Mouse (Mus musculus): ENCODE measurements around the gene Zbtb20.

Gene Zbtb20

DNA sequence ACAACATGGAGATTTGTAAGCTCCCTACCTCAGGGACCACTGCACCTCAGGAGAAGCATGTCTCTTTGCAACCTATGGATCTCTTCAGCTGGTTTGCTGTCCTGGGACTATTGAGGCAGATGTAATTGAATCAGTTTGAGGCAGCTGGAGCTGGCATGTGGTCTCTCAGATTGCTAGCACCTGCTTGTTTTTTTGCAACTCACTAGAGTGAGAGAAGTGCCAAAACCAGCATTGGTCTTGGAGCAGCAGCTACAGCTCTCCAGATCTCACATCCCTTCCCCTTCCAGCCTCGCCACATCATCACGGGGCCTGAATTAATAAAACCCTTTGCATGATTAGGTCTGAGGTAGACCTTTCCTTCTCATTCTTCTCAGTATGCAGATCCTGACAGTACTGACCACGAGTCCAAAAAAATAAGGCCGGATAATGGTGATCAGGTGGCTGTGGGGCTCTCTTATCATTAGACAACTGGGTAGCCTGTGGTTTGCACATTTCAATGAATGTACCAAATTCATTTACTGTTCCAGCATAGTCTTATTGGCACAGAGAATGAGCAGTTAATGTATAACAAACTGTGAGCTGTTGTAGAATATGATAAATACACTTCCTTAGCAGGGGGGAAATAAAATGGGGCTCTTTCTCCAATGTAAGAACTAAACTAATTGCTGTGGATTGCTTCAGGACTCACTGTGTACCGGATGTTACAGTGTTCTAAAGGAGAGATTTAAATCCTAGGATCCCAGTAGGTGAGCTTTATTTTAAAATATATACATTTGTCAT is 205.4 kb downstream of the Zbtb20 start:
- DNase-seq: no peak

DNA sequence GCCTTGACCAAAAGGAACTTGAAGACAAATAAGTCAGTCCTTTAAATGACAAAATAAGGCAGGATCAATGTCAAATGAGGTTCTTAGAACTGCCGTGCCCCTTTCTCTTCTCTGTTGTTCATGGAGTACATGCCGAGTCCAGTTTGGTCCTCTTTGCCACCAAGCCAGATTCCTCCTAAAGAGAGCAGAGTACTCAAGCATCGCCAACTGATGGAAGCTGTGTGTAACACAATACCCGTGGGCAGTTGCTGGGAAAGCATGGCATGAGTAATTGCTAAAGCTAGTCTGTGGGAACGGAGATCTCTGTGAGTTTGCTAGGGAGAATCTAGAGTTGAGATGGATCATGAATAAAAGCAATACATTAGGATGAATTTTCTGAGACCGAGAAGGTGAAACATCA is 206.3 kb downstream of the Zbtb20 start:
- DNase-seq: no peak

DNA sequence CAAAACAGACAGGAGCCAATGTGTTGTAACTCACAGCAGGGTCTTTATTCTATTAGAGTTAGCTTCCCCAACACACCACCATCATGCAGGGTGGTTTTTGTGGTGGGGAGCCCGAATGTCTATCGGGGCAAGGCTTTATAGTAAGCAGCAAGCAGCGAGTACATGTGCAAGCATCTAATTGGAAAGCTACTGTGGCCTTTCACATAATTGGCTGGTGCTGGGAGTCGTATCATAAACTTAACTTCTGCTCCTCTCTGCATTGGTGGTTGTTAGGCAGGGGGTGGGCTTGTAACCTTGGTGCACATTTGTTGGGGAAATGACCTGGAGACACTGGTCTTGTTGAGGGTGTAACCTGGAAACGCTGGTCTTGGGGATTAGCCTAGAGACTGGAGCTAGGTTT is 207.1 kb downstream of the Zbtb20 start:
- no peak for DNase-seq

DNA sequence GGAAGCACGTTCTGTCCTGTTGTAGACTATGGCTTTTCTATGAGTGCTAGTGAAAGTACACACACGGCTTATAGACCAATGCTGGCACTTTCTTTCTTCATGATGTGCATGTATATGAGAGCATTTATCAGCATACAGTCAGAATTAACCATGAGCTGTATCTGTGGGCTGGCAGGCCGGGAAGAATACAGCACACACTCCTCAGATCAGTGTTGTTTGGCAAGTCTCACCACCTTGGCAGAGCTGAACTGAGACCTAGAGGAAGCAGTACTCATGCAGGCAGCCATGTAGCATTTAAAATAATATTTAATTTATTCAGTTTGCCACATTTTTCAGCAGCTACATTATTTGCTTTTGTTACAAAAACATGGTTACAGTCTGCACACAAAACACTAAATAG is 214.5 kb downstream of the Zbtb20 start:
- no peak for DNase-seq

DNA sequence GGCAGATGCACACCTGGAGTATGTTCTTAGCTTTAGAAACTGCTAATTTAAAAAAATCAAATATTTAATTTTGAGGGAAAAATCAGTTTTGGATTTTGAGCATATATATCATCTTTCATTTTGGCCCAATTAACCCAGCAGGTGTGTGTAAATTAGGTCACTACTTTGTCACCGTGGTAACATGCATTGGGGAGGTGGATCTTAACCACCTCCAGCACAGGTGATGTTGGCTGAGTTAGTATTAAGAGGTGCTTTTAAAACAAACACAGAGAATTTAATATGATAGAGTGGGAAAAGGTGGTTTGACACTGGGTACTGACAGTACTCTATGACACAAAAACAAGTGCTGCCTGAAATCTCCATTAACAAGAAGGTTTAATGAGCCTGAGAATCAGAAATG is 218.5 kb downstream of the Zbtb20 start:
- no peak for DNase-seq

DNA sequence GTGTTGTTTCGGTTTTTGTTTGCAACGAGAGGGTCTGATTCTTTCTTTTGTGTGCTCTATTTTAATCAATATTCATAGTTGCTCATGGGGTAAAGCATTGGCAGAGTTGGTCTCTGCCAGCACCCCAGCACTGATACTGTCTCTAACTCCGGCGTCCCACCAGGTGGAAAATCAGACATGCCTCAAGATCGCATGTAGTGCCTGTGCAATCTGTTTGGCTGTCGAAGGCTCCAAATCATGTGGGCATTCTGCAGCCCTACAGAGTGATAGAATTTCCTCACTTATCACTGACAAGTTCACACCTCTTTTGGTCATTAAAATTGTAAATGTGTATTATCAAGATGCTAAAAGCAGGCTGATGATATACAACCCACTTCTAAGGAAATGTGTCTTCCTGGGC is 219.1 kb downstream of the Zbtb20 start:
- DNase-seq: no peak

DNA sequence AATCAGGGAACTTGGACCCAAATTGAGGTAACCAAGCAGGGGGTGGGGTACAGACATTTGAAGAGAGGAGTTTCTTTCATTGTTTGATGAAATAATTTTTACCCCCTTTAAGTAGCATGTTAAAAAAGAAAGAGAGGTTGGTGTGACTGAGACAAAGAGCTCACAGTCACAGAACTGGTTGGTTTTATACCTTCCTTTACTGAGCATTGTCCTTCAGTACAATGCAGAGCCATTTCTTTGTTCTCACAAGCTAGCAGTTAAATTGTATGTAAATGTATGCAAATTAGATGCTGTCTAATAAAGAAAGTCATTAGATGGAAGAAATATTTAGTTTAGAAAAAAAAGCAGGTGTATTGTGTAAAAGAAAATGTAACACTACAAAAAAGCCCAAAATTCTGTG is 220.4 kb downstream of the Zbtb20 start:
- DNase-seq: no peak

DNA sequence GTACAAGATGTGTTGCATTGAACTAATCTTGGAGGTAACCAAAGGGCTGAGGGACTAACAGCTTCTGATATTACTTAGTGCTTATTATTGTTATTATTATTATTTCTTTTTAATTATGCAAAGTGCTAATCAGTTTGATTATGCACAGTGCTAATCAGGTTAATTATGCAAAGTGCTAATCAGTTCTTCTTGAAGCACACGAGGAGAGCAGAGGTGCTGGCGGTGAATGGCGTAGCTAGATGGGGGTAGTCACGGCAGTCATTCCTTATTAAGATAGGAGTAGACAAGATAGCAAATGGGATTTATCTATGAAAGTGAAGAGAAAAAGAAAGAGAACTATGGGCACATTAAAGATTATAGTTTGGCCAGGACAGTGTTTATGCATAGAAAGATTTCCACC is 222.5 kb downstream of the Zbtb20 start:
- DNase-seq: no peak

DNA sequence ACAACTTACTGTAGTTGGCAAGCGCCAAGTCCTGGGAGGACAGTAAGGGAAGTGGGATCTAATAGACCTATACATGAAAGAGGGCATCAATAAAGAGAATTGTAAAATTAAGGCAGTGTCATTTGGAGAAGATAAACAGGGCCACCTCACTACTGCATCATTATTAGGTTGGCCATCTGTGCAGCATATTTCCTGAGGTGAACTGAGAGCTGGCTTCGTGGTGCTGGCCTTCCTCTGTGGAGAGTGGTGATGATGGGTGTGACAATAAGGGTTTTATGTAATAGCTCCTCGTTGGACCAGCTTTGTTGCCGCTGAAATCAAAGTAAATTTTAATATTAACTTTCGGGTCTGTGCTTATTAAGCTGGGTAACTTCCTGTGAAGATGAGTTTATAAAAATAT is 223.0 kb downstream of the Zbtb20 start:
- DNase-seq: no peak

DNA sequence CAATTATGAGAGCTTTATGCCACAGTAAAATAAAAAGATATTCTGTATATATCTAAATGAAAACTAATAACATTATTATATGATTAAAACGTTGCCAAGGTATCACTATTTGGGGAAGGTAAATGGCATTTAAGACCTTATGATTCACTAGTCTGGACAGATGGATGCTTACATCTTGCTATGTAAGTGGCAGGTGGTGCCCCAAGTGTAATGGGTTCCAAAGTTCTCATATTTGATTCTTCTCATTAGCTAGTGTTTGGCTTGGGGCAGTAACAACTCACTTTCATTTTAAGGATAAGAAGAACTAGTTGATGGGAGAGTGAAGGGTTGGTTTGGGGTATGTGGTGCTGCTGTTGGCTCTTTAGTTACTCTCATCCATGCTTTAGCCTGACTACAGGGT is 235.6 kb downstream of the Zbtb20 start:
- DNase-seq: no peak

DNA sequence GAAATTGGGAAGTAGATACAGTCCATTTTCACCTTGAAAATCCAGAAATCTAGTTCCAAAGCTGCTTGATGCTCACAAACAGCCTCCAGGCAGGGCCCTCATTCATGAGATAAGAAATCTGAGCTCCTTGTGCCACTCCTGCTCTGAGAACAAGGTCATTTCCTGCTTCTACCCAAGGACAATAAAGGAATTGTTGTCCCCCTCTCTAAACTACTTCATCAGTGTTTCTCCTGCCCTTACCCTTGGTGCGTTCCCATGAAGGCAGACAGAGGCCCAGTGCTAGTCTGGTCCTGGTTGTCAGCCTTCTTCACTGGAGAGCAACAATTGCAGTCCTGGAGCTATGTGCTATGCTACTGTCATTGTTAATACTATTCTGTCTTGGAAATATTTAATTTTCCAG is 238.3 kb downstream of the Zbtb20 start:
- DNase-seq: no peak

DNA sequence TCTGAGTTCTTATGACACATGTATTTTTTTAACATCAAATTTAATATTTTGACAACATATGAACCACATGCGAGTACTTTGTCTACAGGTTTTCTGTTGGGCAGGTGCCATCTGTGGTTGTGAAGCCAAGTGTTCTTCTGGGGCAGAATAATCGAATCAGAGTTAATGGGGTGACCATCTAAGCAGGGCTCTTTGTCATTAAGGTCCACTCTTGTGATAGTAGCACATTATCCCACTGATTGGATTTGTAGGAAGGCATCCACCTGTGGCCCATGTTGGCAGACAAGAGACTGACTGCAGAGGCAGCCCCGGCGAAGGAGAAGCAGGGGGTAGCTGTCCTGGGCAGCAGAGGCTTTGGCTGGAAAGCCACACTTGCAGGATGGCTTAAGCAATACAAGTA is 254.3 kb downstream of the Zbtb20 start:
- no peak for DNase-seq

DNA sequence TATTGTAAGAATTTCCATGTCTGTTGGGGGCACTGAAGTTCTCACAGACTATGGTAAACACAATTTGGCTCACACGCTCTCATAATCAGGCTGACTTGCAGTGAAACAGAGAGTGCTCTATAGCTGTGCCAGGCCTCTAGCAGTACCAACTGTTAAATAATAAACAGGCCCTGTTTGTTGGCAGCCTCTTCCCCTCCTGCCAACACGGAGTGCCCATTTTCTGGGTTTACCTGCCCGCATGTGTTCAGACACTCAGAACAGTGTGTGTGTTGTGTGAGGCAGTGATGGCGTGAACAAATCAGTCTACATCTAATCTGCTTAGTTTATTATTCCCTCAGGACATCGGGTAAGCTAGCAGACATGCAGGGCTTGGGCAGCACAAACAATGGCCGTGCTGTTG is 254.9 kb downstream of the Zbtb20 start:
- DNase-seq: no peak

DNA sequence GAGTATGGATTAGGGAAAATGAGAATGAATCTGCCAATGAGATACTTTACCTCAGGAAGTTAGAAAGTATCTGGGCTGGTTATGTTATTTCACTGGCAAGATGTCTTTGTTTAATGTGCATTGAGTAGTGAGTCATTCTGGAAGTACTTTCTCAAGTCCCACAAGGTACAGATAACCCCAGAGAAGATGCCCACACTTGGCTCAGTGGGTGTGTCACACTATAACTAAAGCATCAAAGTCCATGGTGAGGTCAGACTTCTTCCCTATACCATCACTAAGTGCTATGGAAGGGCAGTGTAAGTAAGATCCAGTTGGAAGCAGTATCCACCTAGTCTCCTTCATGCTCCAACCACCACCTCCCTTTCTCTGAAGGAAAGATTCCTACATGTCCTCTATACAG is 255.4 kb downstream of the Zbtb20 start:
- no peak for DNase-seq

DNA sequence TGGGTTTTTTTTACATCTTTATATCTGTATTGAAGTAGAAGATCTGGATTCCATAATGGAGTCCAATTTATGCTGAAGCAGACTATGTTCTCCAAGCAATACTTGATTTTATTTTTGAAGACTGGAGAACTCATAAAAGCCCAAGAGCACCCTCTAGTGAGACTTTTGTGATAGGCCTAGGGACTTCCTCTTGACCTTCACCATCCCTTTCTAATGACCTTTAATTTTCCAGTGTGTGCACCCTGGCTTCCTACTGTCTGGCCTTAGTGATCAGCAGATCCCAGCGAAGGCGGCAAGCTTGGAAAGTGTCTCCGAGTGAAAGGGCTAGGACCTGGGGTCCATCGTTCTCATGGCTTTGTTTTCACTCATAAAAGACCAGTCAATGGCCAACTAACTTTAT is 292.8 kb downstream of the Zbtb20 start:
- DNase-seq: no peak

DNA sequence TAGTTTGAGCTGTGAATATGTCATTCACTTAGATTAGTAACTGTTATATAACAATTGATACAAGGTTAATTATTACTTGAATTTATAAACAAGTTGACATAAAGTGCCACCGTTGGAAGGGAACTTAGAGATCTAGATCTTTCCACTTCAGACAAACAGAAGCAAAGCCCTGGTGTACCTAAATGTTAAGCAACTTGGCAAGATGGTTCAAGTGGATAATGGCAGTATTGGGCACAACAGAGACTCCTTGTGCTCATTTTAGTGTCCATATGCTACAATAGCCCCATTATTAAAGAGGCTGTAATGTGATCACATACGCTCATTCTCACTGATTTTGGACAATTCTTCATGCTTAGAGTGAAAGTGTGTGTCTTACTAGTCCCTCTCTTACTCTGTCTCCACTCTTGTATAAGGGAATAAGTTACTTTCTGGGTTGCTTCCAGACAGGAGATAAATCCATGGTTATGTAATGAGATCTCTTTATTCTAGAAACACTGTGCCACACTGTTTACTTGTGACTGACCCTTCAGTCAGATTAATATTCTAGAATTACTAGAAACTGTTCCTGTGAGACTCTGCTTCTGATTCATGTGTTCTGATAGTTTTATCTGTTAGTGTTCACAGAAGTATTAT is 293.7 kb downstream of the Zbtb20 start:
- no peak for DNase-seq

DNA sequence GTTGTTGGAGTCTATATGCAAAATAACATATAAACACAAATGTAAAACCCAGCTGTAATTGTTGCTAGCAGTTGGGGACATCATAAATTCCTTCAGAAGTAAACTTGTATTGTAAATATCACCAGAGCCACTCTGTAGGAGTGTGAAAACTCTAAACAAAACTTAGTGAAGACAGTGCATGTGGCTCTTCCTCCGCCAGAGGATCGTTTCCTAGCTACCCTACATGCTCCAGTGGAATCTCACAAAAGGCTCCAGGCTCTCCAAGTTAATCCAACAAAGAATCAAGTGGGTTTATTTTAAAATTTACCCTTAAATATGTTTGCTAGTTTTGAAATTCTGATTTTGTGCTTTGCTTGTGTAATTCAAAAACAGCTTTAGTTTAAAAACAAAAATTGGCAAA is 296.5 kb downstream of the Zbtb20 start:
- DNase-seq: no peak

DNA sequence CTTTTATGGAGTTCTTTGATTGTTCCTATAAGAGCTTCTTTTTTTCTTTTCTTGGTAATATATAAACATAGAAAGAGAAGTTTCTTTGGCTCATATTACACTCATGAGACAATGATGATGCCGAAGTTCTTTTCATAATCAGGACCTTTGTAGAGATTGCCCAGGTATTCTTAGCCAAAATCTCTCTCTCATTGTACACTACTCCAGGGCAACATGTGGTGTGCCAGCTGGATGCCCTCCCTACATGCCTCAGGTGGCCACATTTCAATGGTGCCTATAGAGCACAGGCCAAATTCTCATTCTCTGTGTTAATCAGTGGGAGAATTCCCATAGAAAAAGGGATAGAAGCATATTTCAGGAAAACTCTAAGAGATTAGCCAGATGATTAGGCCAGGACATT is 297.2 kb downstream of the Zbtb20 start:
- DNase-seq: no peak

DNA sequence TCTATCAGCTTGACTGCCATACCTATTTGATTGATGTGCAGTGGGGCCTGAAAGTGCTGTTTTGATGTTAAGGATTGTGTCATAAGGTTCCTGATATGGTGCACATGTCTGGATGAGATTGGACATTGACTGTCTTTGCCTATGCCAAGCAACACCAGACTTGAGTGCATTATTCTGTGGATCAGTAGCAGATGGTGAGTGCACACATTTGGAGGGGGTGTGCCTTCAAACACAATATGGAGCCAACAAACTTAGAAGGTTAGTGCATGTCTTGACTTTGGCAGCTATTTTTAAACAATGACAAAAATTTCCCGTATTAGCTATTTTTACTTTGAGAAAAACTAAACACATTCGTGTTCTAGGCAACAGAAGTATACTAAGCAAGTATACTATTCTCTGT is 299.1 kb downstream of the Zbtb20 start:
- no peak for DNase-seq

DNA sequence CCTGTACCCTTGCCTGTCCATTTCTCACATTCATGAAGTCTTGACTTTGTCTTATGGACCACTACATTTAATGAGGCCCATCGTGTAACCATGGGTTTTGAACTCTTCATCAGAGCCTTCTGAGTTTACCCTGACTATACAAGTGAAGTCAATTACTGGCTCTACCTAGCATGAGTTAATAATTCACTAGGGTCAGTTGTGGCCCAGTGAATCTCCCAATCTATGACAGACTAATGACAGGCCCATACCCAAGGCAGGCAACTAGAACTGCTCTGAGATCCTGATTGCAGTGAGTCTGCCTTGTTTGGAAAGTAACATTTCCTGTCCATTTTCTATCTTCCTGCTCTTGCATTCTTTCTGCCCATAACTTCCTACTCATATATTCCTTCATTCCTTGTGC is 305.4 kb downstream of the Zbtb20 start:
- no peak for DNase-seq

DNA sequence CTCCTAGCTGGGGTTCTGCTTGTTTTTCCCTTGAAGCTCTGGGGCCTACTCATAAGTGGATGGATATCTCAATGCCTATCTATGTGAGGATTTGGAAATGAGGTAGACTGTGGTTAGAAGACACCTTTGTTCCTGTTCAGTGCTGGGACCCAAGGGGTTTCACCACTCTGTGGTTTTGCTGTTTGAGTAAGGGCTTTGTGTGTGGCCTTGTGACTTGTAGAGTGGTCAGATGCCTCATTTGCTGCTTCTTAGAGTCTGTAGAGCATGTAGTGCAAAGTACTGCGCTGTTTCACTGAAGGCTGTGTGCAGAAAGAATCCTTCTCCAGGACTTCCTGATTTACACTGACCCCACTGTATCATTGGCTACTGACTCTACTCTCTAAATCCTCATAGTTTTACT is 314.7 kb downstream of the Zbtb20 start:
- no peak for DNase-seq

DNA sequence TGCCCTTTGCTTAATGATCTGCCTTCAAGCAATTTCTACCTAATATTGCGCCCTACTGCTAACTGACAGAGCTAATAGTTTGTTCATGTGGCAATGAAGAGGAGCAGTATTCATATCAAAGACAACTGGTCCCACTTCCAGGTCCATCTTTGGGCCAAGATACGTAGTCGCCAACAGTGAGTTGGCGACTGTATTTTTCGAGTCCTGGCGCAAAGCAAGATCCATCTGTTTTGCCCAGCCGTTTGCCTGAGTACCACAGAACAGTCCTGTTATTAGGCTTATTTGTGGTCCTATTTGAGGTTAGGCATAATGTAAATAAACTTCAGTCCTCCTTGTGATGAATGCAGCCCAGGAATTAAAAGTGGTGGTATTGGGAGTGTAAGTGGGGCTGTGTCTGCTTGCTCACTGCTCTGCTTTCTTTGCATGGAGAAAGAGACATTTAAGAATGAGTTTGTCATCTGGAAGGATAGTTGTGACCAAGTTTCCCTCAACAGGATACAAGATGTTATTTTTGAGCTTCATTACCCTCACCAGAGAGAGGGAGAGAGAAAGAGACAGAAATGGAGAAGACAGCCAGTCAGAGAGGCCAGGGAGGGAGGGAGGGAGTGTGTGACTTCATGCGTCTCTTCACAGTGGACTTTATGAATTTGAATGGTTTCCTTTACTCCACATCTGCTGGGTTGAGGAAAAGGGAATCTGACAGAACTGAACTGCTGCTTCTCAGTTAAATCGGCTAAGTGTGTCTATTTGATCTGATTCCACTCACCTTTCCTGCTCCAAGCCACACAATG is 315.6 kb downstream of the Zbtb20 start:
- no peak for DNase-seq

DNA sequence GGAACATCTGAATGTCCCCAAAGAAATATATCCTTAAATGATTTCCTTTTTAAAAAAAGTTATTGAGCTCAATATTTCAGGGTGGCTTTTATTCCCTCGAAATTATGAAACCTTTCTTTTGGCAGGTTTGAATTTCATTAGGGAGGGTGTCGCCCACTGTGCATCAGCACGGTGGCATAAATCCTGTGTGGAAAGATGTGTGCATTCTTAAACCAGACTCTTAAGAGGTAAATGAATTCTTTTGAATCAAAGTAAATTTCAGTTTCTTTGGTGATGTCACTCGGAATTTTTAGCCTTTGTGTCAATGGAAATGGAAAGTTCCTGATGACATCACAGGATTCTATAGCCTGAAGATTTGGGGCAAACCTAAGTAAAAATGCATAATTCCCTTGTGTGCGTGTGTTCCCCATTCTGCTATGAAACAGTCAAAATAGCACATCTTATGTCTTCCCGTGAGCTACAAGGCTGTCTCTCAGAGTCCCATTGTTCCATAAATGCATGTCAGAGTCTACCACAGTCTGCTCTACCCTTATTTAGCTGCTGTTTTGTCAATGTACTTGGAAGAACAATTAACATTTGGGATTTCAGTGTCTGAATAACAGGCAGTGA is 318.1 kb downstream of the Zbtb20 start:
- no peak for DNase-seq

Data from thymus, postnatal 36 days (tissue).